Mouse (Mus musculus) myocyte (in vitro differentiated cells): ENCODE measurements around the gene Fbxo48.

Experiments
- MAX ChIP-seq: IDR thresholded peaks from one replicate; pipeline ENCODE4 v1.6.1; 2011; ENCODE audit warnings: low read depth, mild to moderate bottlenecking, control low read depth
- MYOG ChIP-seq, 3 experiments: IDR thresholded peaks; one replicate each; pipeline ENCODE4 v1.6.1; 2011; ENCODE audit warnings: control low read depth in 2 of 3, low read depth in 2 of 3, mild to moderate bottlenecking in 2 of 3; ENCODE audit not compliant: insufficient read length in 2 of 3, control insufficient read depth in 1 of 3, insufficient read depth in 1 of 3
- POLR2A ChIP-seq: IDR thresholded peaks from one replicate; pipeline ENCODE4 v1.6.1; 2011; ENCODE audit warnings: low read depth, mild to moderate bottlenecking, control low read depth, moderate library complexity; ENCODE audit not compliant: insufficient read length
- SRF ChIP-seq: IDR thresholded peaks from one replicate; pipeline ENCODE4 v1.6.1; 2011; ENCODE audit warnings: low read depth; ENCODE audit not compliant: control insufficient read depth, insufficient read length
- USF1 ChIP-seq: IDR thresholded peaks from one replicate; pipeline ENCODE4 v1.6.1; 2011; ENCODE audit warnings: low read depth, mild to moderate bottlenecking, control low read depth, moderate library complexity

DNA sequence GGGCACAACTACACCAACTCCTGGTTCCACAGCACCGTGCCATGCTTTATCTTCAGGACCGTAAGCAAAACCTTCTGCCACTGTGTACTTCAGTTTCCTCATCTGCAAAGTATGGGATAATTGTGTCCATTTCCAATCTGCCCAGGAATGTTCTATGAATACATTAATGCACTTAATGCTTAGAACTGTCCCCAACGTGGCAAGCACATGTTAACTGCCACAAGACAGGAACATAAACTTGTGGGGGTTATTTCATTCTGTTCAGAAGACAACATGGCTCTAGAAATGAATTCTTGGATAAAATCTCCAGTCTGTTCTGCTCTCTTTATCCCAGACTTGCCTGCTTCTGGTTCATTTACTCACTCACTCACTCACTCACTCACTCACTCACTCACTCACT lies 52.6 kb downstream of the Fbxo48 start:
- TF ChIP-seq POLR2A, result no peak
- no peak for TF ChIP-seq MYOG (IDR thresholded peaks at IDR 0.05; ENCODE audit: control insufficient read depth in 1 of 3, insufficient read depth in 1 of 3, insufficient read length in 2 of 3, low read depth in 2 of 3)
- no peak for TF ChIP-seq MAX
- TF ChIP-seq SRF, result no peak
- TF ChIP-seq USF1, result no peak
